In the genomic region with DNA sequence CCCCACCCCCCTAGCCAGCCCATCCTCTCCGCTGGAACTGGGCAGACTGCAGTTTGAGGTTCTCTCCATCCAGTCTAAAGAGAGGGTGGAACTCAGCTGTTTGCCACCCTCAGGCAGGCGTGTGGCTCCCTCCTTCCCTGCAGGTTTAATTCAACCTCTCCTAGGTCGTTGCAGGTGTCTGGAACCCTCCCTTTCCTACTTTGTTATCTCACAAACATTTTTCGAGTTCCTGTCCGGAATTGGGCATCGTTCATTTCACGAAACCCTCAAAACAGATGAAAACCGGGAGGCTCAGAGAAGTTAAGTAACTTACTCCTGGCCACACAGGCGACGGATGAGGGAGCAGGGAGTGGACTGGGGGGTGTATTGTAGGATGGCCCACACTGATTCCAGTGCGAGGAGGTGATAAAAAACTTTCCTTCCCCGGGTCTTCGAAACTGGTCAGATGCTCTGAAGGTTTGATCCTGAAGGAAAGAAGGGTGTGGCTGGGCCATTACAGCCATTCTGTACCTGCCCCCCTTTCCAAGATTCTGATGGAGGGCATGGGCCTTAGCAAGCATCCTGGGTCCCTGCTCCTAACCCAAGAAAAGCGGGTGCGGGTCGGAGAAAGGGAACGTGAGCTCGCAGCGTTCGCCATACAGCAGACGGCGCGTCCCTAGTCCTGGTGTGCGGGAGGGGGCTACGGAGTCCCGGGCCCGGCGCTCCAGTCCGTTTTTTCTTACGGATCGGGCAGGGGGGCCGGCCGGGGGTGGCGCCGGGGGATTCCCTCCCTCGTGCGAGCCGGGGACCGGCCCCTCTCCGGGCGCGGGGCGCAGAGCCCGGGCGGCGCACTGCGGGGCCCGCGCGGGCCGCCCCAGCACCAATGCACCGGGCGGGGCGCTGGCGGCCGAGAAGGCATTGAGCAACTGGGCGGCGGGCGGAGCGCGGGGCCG, we compare ENCODE assay signal across 8 mouse cellular contexts. TPM values are rescaled to one million over a fixed set of nuclear protein-coding genes. Genes with fewer than 3 reads are reported as not detected.
A peak's percentile ranks its signal among the peaks of the same experiment; 100 is the strongest.
DNase-seq lines count a peak whose midpoint lies in the region; ATAC-seq and TF ChIP-seq lines count a peak whose summit lies in the region.

Gene Rspo1 (plus strand): TSS at position 760 of the 932 bp plus-strand sequence.

- no peak within 1 kb of the TSS for H3K9ac ChIP-seq in liver, embryonic 16.5 days (ENCODE audit: low read depth, low read length)
- H3K9ac ChIP-seq in stomach, embryonic 16.5 days (ENCODE audit: low read length), result peak within 1 kb of the TSS; percentile 66

- no peak for DNase-seq in left cerebral cortex, adult 18-20 months (ENCODE audit: low spot score in 2 of 2)
- DNase-seq in left cerebral cortex, adult 9 months (ENCODE audit: low spot score in 2 of 2), result no peak
- peak; percentile 63 for DNase-seq in embryo, embryonic 11 days
- peak; percentile 28 to 39 for DNase-seq in heart, postnatal 36 days
- DNase-seq in cerebellum, adult 2 months, result no peak
- DNase-seq in spleen, postnatal 14 days (ENCODE audit: low spot score in 2 of 2), result no peak

- no peaks in the 10 kb centered on the region for H3K36me3 ChIP-seq in liver, embryonic 16.5 days (ENCODE audit: control insufficient read depth, insufficient read depth)
- no peaks in the 10 kb centered on the region for H3K36me3 ChIP-seq in stomach, embryonic 16.5 days (ENCODE audit: control insufficient read depth, insufficient read depth, low read length)

- no peaks in the 10 kb centered on the region for H3K9me3 ChIP-seq in liver, embryonic 16.5 days (replicated peaks; ENCODE audit: control insufficient read depth, low read length)
- no peaks in the 10 kb centered on the region for H3K9me3 ChIP-seq in stomach, embryonic 16.5 days (replicated peaks; ENCODE audit: control insufficient read depth, low read length)

- peaks cover 78% of the 10 kb centered on the region for H3K27me3 ChIP-seq in liver, embryonic 16.5 days (ENCODE audit: control insufficient read depth, insufficient read depth, low read depth, low read length)
- H3K27me3 ChIP-seq in stomach, embryonic 16.5 days (ENCODE audit: control insufficient read depth, insufficient read depth, low read length), result peaks cover 50% of the 10 kb centered on the region
- peaks cover 10% of the 10 kb centered on the region; the same call in 1 of the 2 replicates for H3K27me3 ChIP-seq in cerebellum, adult 2 months (ENCODE audit: control insufficient read depth, insufficient read depth, low read length)

- no peak for TF ChIP-seq POLR2A in cerebellum, adult 2 months (IDR thresholded peaks at IDR 0.05; ENCODE audit: borderline replicate concordance, insufficient read depth, low read length)

- whole genome bisulfite sequencing in liver, embryonic 16.5 days (ENCODE audit: insufficient replicate concordance), result 2% methylated on average over 43 of the region's 62 CpGs
- 2% methylated on average over 59 of the region's 62 CpGs for WGBS in stomach, embryonic 16.5 days
- WGBS in cerebellum, adult 2 months, result 2% methylated on average over 62 of the region's 62 CpGs

- H3K4me2 ChIP-seq in liver, embryonic 16.5 days (ENCODE audit: low read depth, low read length), result peak within 1 kb of the TSS; percentile 32
- H3K4me2 ChIP-seq in stomach, embryonic 16.5 days (ENCODE audit: low read depth, low read length), result peak within 1 kb of the TSS; percentile 63

- H3K4me3 ChIP-seq in liver, embryonic 16.5 days (ENCODE audit: low read depth, low read length), result peak within 1 kb of the TSS; percentile 30
- peak within 1 kb of the TSS; percentile 51 for H3K4me3 ChIP-seq in stomach, embryonic 16.5 days (replicated peaks; ENCODE audit: low read length)
- H3K4me3 ChIP-seq in cerebellum, adult 2 months (replicated peaks; ENCODE audit: insufficient read depth, low read depth, low read length), result no peak within 1 kb of the TSS

- no peak for ATAC-seq in liver, embryonic 16.5 days (ENCODE audit: low read depth)
- ATAC-seq in stomach, embryonic 16.5 days (ENCODE audit: insufficient read depth, low FRiP score), result peak; percentile 57

- TF ChIP-seq CTCF in cerebellum, adult 2 months (IDR thresholded peaks at IDR 0.05; ENCODE audit: borderline replicate concordance, insufficient read depth, low read depth, low read length), result no peak

- H3K4me1 ChIP-seq in liver, embryonic 16.5 days (ENCODE audit: control insufficient read depth, low read depth, low read length), result no peaks in the 10 kb centered on the region; the same call in 1 of the 2 replicates
- H3K4me1 ChIP-seq in stomach, embryonic 16.5 days (ENCODE audit: control insufficient read depth, insufficient read depth, low read length), result peaks cover 15% of the 10 kb centered on the region
- H3K4me1 ChIP-seq in cerebellum, adult 2 months (ENCODE audit: control insufficient read depth, insufficient read depth, low read length), result peaks cover 4% of the 10 kb centered on the region; the same call in 1 of the 2 replicates

- intact Hi-C loops in heart, postnatal 36 days (cut with DNase I), result no loop called here

- no peak within 1 kb of the TSS for H3K27ac ChIP-seq in liver, embryonic 16.5 days (ENCODE audit: low read length)
- no peak within 1 kb of the TSS; the same call in 1 of the 2 replicates for H3K27ac ChIP-seq in stomach, embryonic 16.5 days (ENCODE audit: low read length)
- H3K27ac ChIP-seq in cerebellum, adult 2 months (ENCODE audit: insufficient read depth, low read length), result no peak within 1 kb of the TSS

RNA-seq across cellular contexts. Expression of gene Rspo1, which starts in this region (rescaled TPM):
- 10 to 100 TPM; 18.9 to 24.4 TPM for total RNA-seq in left cerebral cortex, adult 18-20 months (2021)
- 1 to 10 TPM; 3.1 to 6.7 TPM for total RNA-seq in heart, postnatal 36 days (2021)
- polyA plus RNA-seq in liver, embryonic 16.5 days (2015; fragmentation: Nextera tagmentation; extraction: Ambion mirVana), result 0.50 and 0.64 TPM in 2 replicates
- 7.5 and 10.3 TPM in 2 replicates for polyA plus RNA-seq in stomach, embryonic 16.5 days (2015; fragmentation: Nextera tagmentation; extraction: Ambion mirVana)
- 0.72 and 0.93 TPM in 2 replicates for polyA plus RNA-seq in cerebellum, adult 2 months (2012; rRNA removed)

Comparison
In these comparisons a context has a peak if more than half of its experiments do, and no peak if none do; other contexts are left out.
1. DNase-seq: peak in embryo, embryonic 11 days (single experiment) and heart, postnatal 36 days (2 of 2); none in left cerebral cortex, adult 18-20 months (0 of 2), left cerebral cortex, adult 9 months (0 of 2), cerebellum, adult 2 months (0 of 2) and spleen, postnatal 14 days (0 of 2).